Mouse (Mus musculus): ENCODE data around the gene Socs1. TPM values are rescaled to one million over a fixed set of nuclear protein-coding genes. Genes with fewer than 3 reads are reported as not detected.

Socs1 gene
- polyA plus RNA-seq, 1 experiment from 2014 or later = 3.8 TPM

- Histone ChIP-seq H3K36me3 (ENCODE audit: control insufficient read depth, insufficient read depth) (no peaks in the 10 kb centered on the region), H3K9me3 (ENCODE audit: control insufficient read depth) (no peaks in the 10 kb centered on the region), H3K4me3 (ENCODE audit: low read depth, low read length) (no peak overlapping the region), H3K4me2 (replicated peaks; ENCODE audit: low read depth) (no peak overlapping the region), H3K4me1 (replicated peaks; ENCODE audit: control insufficient read depth, insufficient read depth, low read length) (0 out of 2 replicates have a peak, but pooled peaks cover 4% of the 10 kb centered on the region), H3K27me3 (replicated peaks; ENCODE audit: control insufficient read depth, insufficient read depth, low read length) (no peaks in the 10 kb centered on the region), H3K27ac (ENCODE audit: low read depth, low read length) (no peak overlapping the region), H3K9ac (ENCODE audit: low read depth, low read length) (no peak overlapping the region)
- no peak for ATAC-seq
- 88% methylated on average over 1 of the region's 1 CpGs for WGBS
- TF ChIP-seq CTCF (IDR thresholded peaks at IDR 0.05; ENCODE audit: low read depth) = no peak
Measured at GRCm38 (mm10) chr16:10824536-10824935, 39.2 kb upstream of the Socs1 start.

DNA sequence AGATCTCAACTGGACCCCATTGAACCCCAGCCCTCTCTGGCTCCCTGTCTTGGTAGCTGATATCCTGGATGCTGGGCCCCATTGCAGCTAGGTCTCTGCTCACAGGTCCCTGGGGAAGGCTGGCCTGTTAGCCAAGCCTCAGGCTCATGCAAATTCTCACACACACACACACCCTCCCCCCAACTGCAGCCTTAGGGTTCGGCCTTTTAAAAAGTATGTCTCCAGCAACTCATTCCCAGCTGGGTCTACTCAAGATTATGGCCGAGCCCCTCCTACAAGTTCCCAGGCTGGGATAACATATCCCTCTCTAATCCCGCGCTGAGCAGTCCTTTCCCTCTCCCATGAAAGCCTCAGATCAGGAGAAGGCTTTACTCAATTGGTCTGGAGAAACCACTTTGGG lies 36.1 kb upstream of the Socs1 start:
- Histone ChIP-seq H3K4me2 (replicated peaks; ENCODE audit: low read depth) (no peak overlapping the region), H3K9me3 (ENCODE audit: control insufficient read depth) (no peaks in the 10 kb centered on the region), H3K36me3 (ENCODE audit: control insufficient read depth, insufficient read depth) (no peaks in the 10 kb centered on the region), H3K9ac (ENCODE audit: low read depth, low read length) (no peak overlapping the region), H3K4me1 (replicated peaks; ENCODE audit: control insufficient read depth, insufficient read depth, low read length) (no peaks in the 10 kb centered on the region), H3K4me3 (ENCODE audit: low read depth, low read length) (no peak overlapping the region), H3K27ac (ENCODE audit: low read depth, low read length) (no peak overlapping the region), H3K27me3 (replicated peaks; ENCODE audit: control insufficient read depth, insufficient read depth, low read length) (no peaks in the 10 kb centered on the region)
- TF ChIP-seq CTCF (IDR thresholded peaks at IDR 0.05; ENCODE audit: low read depth) = no peak
- 40% methylated on average over 4 of the region's 4 CpGs for WGBS
- no peak for ATAC-seq

GRCm38 (mm10) chr16:10819966-10820365 lies 34.6 kb upstream of the Socs1 start:
- no peaks in the 10 kb centered on the region for H3K4me1 ChIP-seq (replicated peaks; ENCODE audit: control insufficient read depth, insufficient read depth, low read length)
- no peak overlapping the region for H3K4me2 ChIP-seq (replicated peaks; ENCODE audit: low read depth)
- ATAC-seq = no peak
- no peak overlapping the region for H3K27ac ChIP-seq (ENCODE audit: low read depth, low read length)
- 86% methylated on average over 3 of the region's 3 CpGs for WGBS
- no peak for TF ChIP-seq CTCF (IDR thresholded peaks at IDR 0.05; ENCODE audit: low read depth)
- H3K36me3 ChIP-seq (ENCODE audit: control insufficient read depth, insufficient read depth) = no peaks in the 10 kb centered on the region
- H3K9me3 ChIP-seq (ENCODE audit: control insufficient read depth) = no peaks in the 10 kb centered on the region
- H3K9ac ChIP-seq (ENCODE audit: low read depth, low read length) = no peak overlapping the region
- H3K27me3 ChIP-seq (replicated peaks; ENCODE audit: control insufficient read depth, insufficient read depth, low read length) = no peaks in the 10 kb centered on the region
- H3K4me3 ChIP-seq (ENCODE audit: low read depth, low read length) = no peak overlapping the region

DNA sequence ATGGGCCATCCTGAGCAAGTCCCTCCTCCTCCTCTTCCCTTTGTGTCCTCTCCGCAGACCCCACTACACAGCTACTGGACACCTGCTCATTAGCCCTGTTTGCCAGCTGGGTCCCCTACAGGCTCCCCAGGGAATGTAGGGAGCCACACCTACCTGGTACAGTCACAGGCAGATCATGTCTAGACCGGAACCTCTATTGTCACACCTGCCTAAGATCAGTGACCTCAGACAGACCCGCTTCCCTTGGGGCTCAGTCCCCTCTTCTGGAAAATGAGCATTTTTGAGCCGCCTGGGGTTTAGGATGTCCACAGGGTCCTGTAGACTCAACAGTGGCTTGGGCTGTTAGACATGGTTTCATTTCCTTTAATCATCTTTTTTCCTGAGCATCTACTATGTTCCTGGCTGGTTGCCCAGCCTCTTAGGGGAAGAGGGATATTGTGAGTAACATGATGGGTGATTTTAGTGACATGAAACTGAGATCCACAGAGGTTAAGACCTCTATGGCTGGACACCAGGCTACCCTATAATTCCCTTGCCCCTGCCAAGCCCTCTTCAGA lies 33.3 kb upstream of the Socs1 start:
- Histone ChIP-seq H3K4me2 (replicated peaks; ENCODE audit: low read depth) (no peak overlapping the region), H3K4me3 (ENCODE audit: low read depth, low read length) (no peak overlapping the region), H3K27ac (ENCODE audit: low read depth, low read length) (no peak overlapping the region), H3K27me3 (replicated peaks; ENCODE audit: control insufficient read depth, insufficient read depth, low read length) (no peaks in the 10 kb centered on the region), H3K9ac (ENCODE audit: low read depth, low read length) (no peak overlapping the region), H3K4me1 (replicated peaks; ENCODE audit: control insufficient read depth, insufficient read depth, low read length) (0 out of 2 replicates have a peak, but pooled peaks cover 3% of the 10 kb centered on the region), H3K36me3 (ENCODE audit: control insufficient read depth, insufficient read depth) (no peaks in the 10 kb centered on the region), H3K9me3 (ENCODE audit: control insufficient read depth) (no peaks in the 10 kb centered on the region)
- TF ChIP-seq CTCF (IDR thresholded peaks at IDR 0.05; ENCODE audit: low read depth) = no peak
- 82% methylated on average over 4 of the region's 4 CpGs for WGBS
- no peak for ATAC-seq

GRCm38 (mm10) chr16:10814864-10815263 lies 29.5 kb upstream of the Socs1 start:
- no peak for TF ChIP-seq CTCF (IDR thresholded peaks at IDR 0.05; ENCODE audit: low read depth)
- no peak overlapping the region for H3K9ac ChIP-seq (ENCODE audit: low read depth, low read length)
- 44% methylated on average over 4 of the region's 4 CpGs for WGBS
- H3K36me3 ChIP-seq (ENCODE audit: control insufficient read depth, insufficient read depth) = no peaks in the 10 kb centered on the region
- H3K27me3 ChIP-seq (replicated peaks; ENCODE audit: control insufficient read depth, insufficient read depth, low read length) = no peaks in the 10 kb centered on the region
- no peak overlapping the region for H3K4me2 ChIP-seq (replicated peaks; ENCODE audit: low read depth)
- H3K27ac ChIP-seq (ENCODE audit: low read depth, low read length) = no peak overlapping the region
- H3K9me3 ChIP-seq (ENCODE audit: control insufficient read depth) = no peaks in the 10 kb centered on the region
- ATAC-seq = peak; percentile 29; the same call in 1 of the 2 replicates
- H3K4me1 ChIP-seq (replicated peaks; ENCODE audit: control insufficient read depth, insufficient read depth, low read length) = 0 out of 2 replicates have a peak, but pooled peaks cover 3% of the 10 kb centered on the region
- H3K4me3 ChIP-seq (ENCODE audit: low read depth, low read length) = no peak overlapping the region

DNA sequence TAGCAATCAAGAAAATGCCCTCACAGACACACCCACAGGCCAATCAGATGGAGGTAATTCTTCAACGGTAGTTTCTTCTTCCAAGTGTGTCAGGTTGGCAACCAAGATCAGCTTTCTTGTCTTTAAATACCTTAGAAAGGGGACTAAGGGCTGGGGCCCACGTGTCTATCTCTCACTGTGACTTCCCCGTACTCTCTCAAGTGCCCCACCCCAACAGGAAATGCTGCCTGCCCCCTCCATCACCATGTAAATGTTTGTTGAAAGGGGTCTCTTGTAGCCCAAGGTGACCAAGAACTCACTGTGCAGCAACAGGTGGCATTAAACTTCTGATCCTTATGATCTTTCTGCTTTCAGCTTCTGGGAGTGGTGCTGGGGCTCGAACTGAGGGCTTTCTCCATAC lies 28.4 kb upstream of the Socs1 start:
- Histone ChIP-seq H3K27ac (ENCODE audit: low read depth, low read length) (no peak overlapping the region), H3K27me3 (replicated peaks; ENCODE audit: control insufficient read depth, insufficient read depth, low read length) (peaks cover 7% of the 10 kb centered on the region; the same call in 1 of the 2 replicates), H3K4me2 (replicated peaks; ENCODE audit: low read depth) (no peak overlapping the region), H3K36me3 (ENCODE audit: control insufficient read depth, insufficient read depth) (no peaks in the 10 kb centered on the region), H3K9me3 (ENCODE audit: control insufficient read depth) (no peaks in the 10 kb centered on the region), H3K4me3 (ENCODE audit: low read depth, low read length) (no peak overlapping the region), H3K9ac (ENCODE audit: low read depth, low read length) (no peak overlapping the region), H3K4me1 (replicated peaks; ENCODE audit: control insufficient read depth, insufficient read depth, low read length) (0 out of 2 replicates have a peak, but pooled peaks cover 3% of the 10 kb centered on the region)
- no peak for ATAC-seq
- WGBS = 73% methylated on average over 4 of the region's 4 CpGs
- TF ChIP-seq CTCF (IDR thresholded peaks at IDR 0.05; ENCODE audit: low read depth) = no peak

All from intestine, postnatal 0 days (tissue).